Mouse (Mus musculus) limb, embryonic 15.5 days (tissue): ENCODE measurements at regions not wholly inside any gene's neighbourhood (a gene's known extent, or its start where the extent isn't known, plus 50 kb on each side); places are given as distances from the start of the nearest gene placed in this dataset.

ENCODE experiments used
- ATAC-seq: fragments of 200-750 bp; cut with Nextera tagmentation; 2 replicates; pipeline ENCODE4 v1.8.0; 2017; ENCODE audit warnings: low read depth, moderate TSS enrichment; ENCODE audit not compliant: insufficient number of reproducible peaks, low FRiP score, low TSS enrichment
- H3K27ac ChIP-seq: fragments of 300-500 bp; sonication (generic); 2 replicates; pipeline ENCODE4 v1.5.1; 2015; ENCODE audit warnings: moderate library complexity, mild to moderate bottlenecking, inconsistent platforms
- H3K27me3 ChIP-seq: fragments of 300-500 bp; sonication (generic); 2 replicates; pipeline ENCODE4 v1.6.1; 2015; ENCODE audit warnings: inconsistent platforms
- H3K36me3 ChIP-seq: fragments of 300-500 bp; sonication (generic); 2 replicates; pipeline ENCODE4 v1.6.1; 2015; ENCODE audit warnings: inconsistent platforms
- H3K4me1 ChIP-seq: fragments of 300-500 bp; sonication (generic); 2 replicates; pipeline ENCODE4 v1.6.1; 2015; ENCODE audit warnings: inconsistent platforms
- H3K4me2 ChIP-seq: fragments of 300-500 bp; sonication (generic); 2 replicates; pipeline ENCODE4 v1.6.1; 2015; ENCODE audit warnings: mild to moderate bottlenecking, inconsistent platforms
- H3K4me3 ChIP-seq: fragments of 300-500 bp; sonication (generic); 2 replicates; pipeline ENCODE4 v1.5.1; 2015; ENCODE audit warnings: mild to moderate bottlenecking, inconsistent platforms
- H3K9ac ChIP-seq: fragments of 300-500 bp; sonication (generic); 2 replicates; pipeline ENCODE4 v1.6.1; 2015; ENCODE audit warnings: inconsistent platforms
- H3K9me3 ChIP-seq: fragments of 300-500 bp; sonication (generic); 2 replicates; pipeline ENCODE4 v1.6.1; 2016; ENCODE audit warnings: inconsistent platforms
- WGBS: fragments of 180-500 bp; shearing (Covaris S2); methylation state at CpG from one replicate; pipeline ENCODE4 v1.1.7; 2015; 5-methylcytosine and 5-hydroxymethylcytosine counted together

GRCm38 (mm10) chr8:90115436-90115835, 232.7 kb downstream of the Tox3 start:
- Histone ChIP-seq H3K4me2 (no peak overlapping the region), H3K4me1 (no peaks in the 10 kb centered on the region), H3K9me3 (no peaks in the 10 kb centered on the region), H3K9ac (no peak overlapping the region), H3K27me3 (no peaks in the 10 kb centered on the region), H3K4me3 (no peak overlapping the region), H3K27ac (no peak overlapping the region), H3K36me3 (no peaks in the 10 kb centered on the region)
- no peak for ATAC-seq
- WGBS: 90% methylated on average over 2 of the region's 2 CpGs

- no peak for ATAC-seq
- H3K4me2 ChIP-seq: no peak overlapping the region
- H3K9me3 ChIP-seq: no peaks in the 10 kb centered on the region
- H3K27ac ChIP-seq: no peak overlapping the region
- no peak overlapping the region for H3K9ac ChIP-seq
- H3K4me3 ChIP-seq: no peak overlapping the region
- H3K4me1 ChIP-seq: no peaks in the 10 kb centered on the region
- 79% methylated on average over 6 of the region's 6 CpGs for WGBS
- no peaks in the 10 kb centered on the region for H3K27me3 ChIP-seq
- no peaks in the 10 kb centered on the region for H3K36me3 ChIP-seq
Observed at GRCm38 (mm10) chr8:90100509-90100908, 247.6 kb downstream of the Tox3 start.

- WGBS: 82% methylated on average over 5 of the region's 5 CpGs
- no peak overlapping the region for H3K27ac ChIP-seq
- H3K4me2 ChIP-seq: no peak overlapping the region
- H3K9me3 ChIP-seq: no peaks in the 10 kb centered on the region
- H3K36me3 ChIP-seq: no peaks in the 10 kb centered on the region
- no peak for ATAC-seq
- no peaks in the 10 kb centered on the region for H3K27me3 ChIP-seq
- no peaks in the 10 kb centered on the region for H3K4me1 ChIP-seq
- H3K4me3 ChIP-seq: no peak overlapping the region
- no peak overlapping the region for H3K9ac ChIP-seq
Observed at GRCm38 (mm10) chr8:90082630-90083029, 265.5 kb downstream of the Tox3 start.

GRCm38 (mm10) chr8:90076381-90076780, 271.8 kb downstream of the Tox3 start:
- Histone ChIP-seq H3K4me3 (no peak overlapping the region), H3K9ac (no peak overlapping the region), H3K4me2 (no peak overlapping the region), H3K27me3 (no peaks in the 10 kb centered on the region), H3K9me3 (no peaks in the 10 kb centered on the region), H3K27ac (no peak overlapping the region), H3K36me3 (no peaks in the 10 kb centered on the region), H3K4me1 (no peaks in the 10 kb centered on the region)
- no peak for ATAC-seq

GRCm38 (mm10) chr8:90075796-90076195, 272.3 kb downstream of the Tox3 start:
- no peak for ATAC-seq
- H3K36me3 ChIP-seq: no peaks in the 10 kb centered on the region
- no peak overlapping the region for H3K4me2 ChIP-seq
- no peak overlapping the region for H3K4me3 ChIP-seq
- H3K9me3 ChIP-seq: no peaks in the 10 kb centered on the region
- no peaks in the 10 kb centered on the region for H3K27me3 ChIP-seq
- no peak overlapping the region for H3K9ac ChIP-seq
- whole genome bisulfite sequencing: 65% methylated on average over 5 of the region's 5 CpGs
- no peaks in the 10 kb centered on the region for H3K4me1 ChIP-seq
- H3K27ac ChIP-seq: no peak overlapping the region

GRCm38 (mm10) chr8:90070006-90070405, 278.1 kb downstream of the Tox3 start:
- Histone ChIP-seq H3K27ac (no peak overlapping the region), H3K4me2 (no peak overlapping the region), H3K4me1 (peaks cover 3% of the 10 kb centered on the region; the same call in 1 of the 2 replicates), H3K9ac (no peak overlapping the region), H3K4me3 (no peak overlapping the region), H3K36me3 (no peaks in the 10 kb centered on the region), H3K9me3 (no peaks in the 10 kb centered on the region), H3K27me3 (no peaks in the 10 kb centered on the region)
- no peak for ATAC-seq
- WGBS: 29% methylated on average over 5 of the region's 5 CpGs

GRCm38 (mm10) chr8:90069411-90069993, 278.6 kb downstream of the Tox3 start:
- no peak overlapping the region for H3K27ac ChIP-seq
- H3K4me2 ChIP-seq: no peak overlapping the region
- 13% methylated on average over 10 of the region's 10 CpGs for WGBS
- H3K4me3 ChIP-seq: no peak overlapping the region
- no peak overlapping the region for H3K9ac ChIP-seq
- H3K4me1 ChIP-seq: peaks cover 3% of the 10 kb centered on the region; the same call in 1 of the 2 replicates
- no peaks in the 10 kb centered on the region for H3K36me3 ChIP-seq
- H3K9me3 ChIP-seq: no peaks in the 10 kb centered on the region
- ATAC-seq: no peak
- no peaks in the 10 kb centered on the region for H3K27me3 ChIP-seq

- no peaks in the 10 kb centered on the region for H3K27me3 ChIP-seq
- no peak for ATAC-seq
- no peak overlapping the region for H3K9ac ChIP-seq
- no peak overlapping the region for H3K4me3 ChIP-seq
- no peaks in the 10 kb centered on the region for H3K9me3 ChIP-seq
- H3K4me2 ChIP-seq: no peak overlapping the region
- WGBS: 83% methylated on average over 4 of the region's 4 CpGs
- no peaks in the 10 kb centered on the region for H3K36me3 ChIP-seq
- H3K27ac ChIP-seq: no peak overlapping the region
- H3K4me1 ChIP-seq: peaks cover 3% of the 10 kb centered on the region; the same call in 1 of the 2 replicates
Observed at GRCm38 (mm10) chr8:90068441-90068840, 279.7 kb downstream of the Tox3 start.

GRCm38 (mm10) chr8:90064381-90064780, 283.8 kb downstream of the Tox3 start:
- H3K4me1 ChIP-seq: peaks cover 2% of the 10 kb centered on the region; the same call in 1 of the 2 replicates
- H3K4me2 ChIP-seq: no peak overlapping the region
- no peak overlapping the region for H3K27ac ChIP-seq
- no peak for ATAC-seq
- no peak overlapping the region for H3K9ac ChIP-seq
- 57% methylated on average over 6 of the region's 6 CpGs for WGBS
- H3K27me3 ChIP-seq: no peaks in the 10 kb centered on the region
- no peaks in the 10 kb centered on the region for H3K36me3 ChIP-seq
- H3K9me3 ChIP-seq: no peaks in the 10 kb centered on the region
- no peak overlapping the region for H3K4me3 ChIP-seq

- Histone ChIP-seq H3K4me1 (no peaks in the 10 kb centered on the region), H3K9ac (no peak overlapping the region), H3K4me3 (no peak overlapping the region), H3K27ac (no peak overlapping the region), H3K36me3 (no peaks in the 10 kb centered on the region), H3K4me2 (no peak overlapping the region), H3K27me3 (no peaks in the 10 kb centered on the region), H3K9me3 (no peaks in the 10 kb centered on the region)
- 94% methylated on average over 1 of the region's 1 CpGs for WGBS
- ATAC-seq: no peak
Observed at GRCm38 (mm10) chr8:90063291-90063690, 284.9 kb downstream of the Tox3 start.

- no peaks in the 10 kb centered on the region for H3K4me1 ChIP-seq
- no peaks in the 10 kb centered on the region for H3K36me3 ChIP-seq
- WGBS: 77% methylated on average over 9 of the region's 9 CpGs
Observed at GRCm38 (mm10) chr8:90058631-90059166, 289.4 kb downstream of the Tox3 start.

GRCm38 (mm10) chr8:90056331-90056730, 291.8 kb downstream of the Tox3 start:
- 86% methylated on average over 1 of the region's 1 CpGs for WGBS
- H3K9ac ChIP-seq: no peak overlapping the region
- no peaks in the 10 kb centered on the region for H3K4me1 ChIP-seq
- no peak for ATAC-seq
- H3K4me3 ChIP-seq: no peak overlapping the region
- H3K9me3 ChIP-seq: no peaks in the 10 kb centered on the region
- H3K27ac ChIP-seq: no peak overlapping the region
- H3K27me3 ChIP-seq: no peaks in the 10 kb centered on the region
- no peaks in the 10 kb centered on the region for H3K36me3 ChIP-seq
- H3K4me2 ChIP-seq: no peak overlapping the region

More at GRCm38 (mm10) chr8:90058631-90059166, 289.4 kb downstream of the Tox3 start:
- H3K27me3 ChIP-seq: no peaks in the 10 kb centered on the region
- H3K4me3 ChIP-seq: no peak overlapping the region
- no peak overlapping the region for H3K27ac ChIP-seq
- H3K9ac ChIP-seq: no peak overlapping the region
- ATAC-seq: no peak
- H3K9me3 ChIP-seq: no peaks in the 10 kb centered on the region
- H3K4me2 ChIP-seq: no peak overlapping the region

GRCm38 (mm10) chr8:90046779-90047178, 301.4 kb downstream of the Tox3 start:
- no peaks in the 10 kb centered on the region for H3K9me3 ChIP-seq
- no peaks in the 10 kb centered on the region for H3K36me3 ChIP-seq
- WGBS: 72% methylated on average over 9 of the region's 9 CpGs
- no peaks in the 10 kb centered on the region for H3K4me1 ChIP-seq
- no peak for ATAC-seq
- H3K4me3 ChIP-seq: no peak overlapping the region
- no peak overlapping the region for H3K27ac ChIP-seq
- H3K9ac ChIP-seq: no peak overlapping the region
- H3K4me2 ChIP-seq: no peak overlapping the region
- H3K27me3 ChIP-seq: no peaks in the 10 kb centered on the region
